Mouse (Mus musculus): ENCODE data around the gene Bag2. TPM values are rescaled to one million over a fixed set of nuclear protein-coding genes. Genes with fewer than 3 reads are reported as not detected.

The Bag2 gene
- polyA plus RNA-seq, 1 experiment, result 14.6 TPM

- Histone ChIP-seq H3K4me3 (ENCODE audit: low read depth, low read length) (peak overlapping the region; percentile 94), H3K27me3 (ENCODE audit: control insufficient read depth, insufficient read depth, low read length, poor library complexity, severe bottlenecking) (no peaks in the 10 kb centered on the region), H3K9me3 (replicated peaks; ENCODE audit: control insufficient read depth, insufficient read depth, low read length, poor library complexity, severe bottlenecking) (no peaks in the 10 kb centered on the region), H3K27ac (ENCODE audit: insufficient read depth, low read length) (no peak overlapping the region), H3K36me3 (ENCODE audit: control insufficient read depth, insufficient read depth, low read length, poor library complexity, severe bottlenecking) (peaks cover 31% of the 10 kb centered on the region), H3K9ac (ENCODE audit: low read depth, poor library complexity, severe bottlenecking) (peak overlapping the region; percentile 91), H3K4me1 (ENCODE audit: control insufficient read depth, insufficient read depth, low read length) (no peaks in the 10 kb centered on the region)
- no peak for TF ChIP-seq EP300 (IDR thresholded peaks at IDR 0.05; ENCODE audit: insufficient read depth, low read depth, low read length)
- no peak for TF ChIP-seq POLR2A (IDR thresholded peaks at IDR 0.05; ENCODE audit: insufficient read depth, low read length)
- TF ChIP-seq CTCF (IDR thresholded peaks at IDR 0.05; ENCODE audit: low read depth, low read length), result no peak
Observed at GRCm38 (mm10) chr1:33720231-33720630, 37.4 kb downstream of the Bag2 start.

GRCm38 (mm10) chr1:33719733-33720225 is 37.8 kb downstream of the Bag2 start, which contains the start of gene Rab23:
Gene Rab23, plus strand, starts transcription at chr1:33719887.
- peak within 1 kb of the TSS; percentile 94 for H3K4me3 ChIP-seq (ENCODE audit: low read depth, low read length)
- H3K36me3 ChIP-seq (ENCODE audit: control insufficient read depth, insufficient read depth, low read length, poor library complexity, severe bottlenecking), result peaks cover 26% of the 10 kb centered on the region
- no peaks in the 10 kb centered on the region for H3K4me1 ChIP-seq (ENCODE audit: control insufficient read depth, insufficient read depth, low read length)
- no peak for TF ChIP-seq CTCF (IDR thresholded peaks at IDR 0.05; ENCODE audit: low read depth, low read length)
- no peak for TF ChIP-seq POLR2A (IDR thresholded peaks at IDR 0.05; ENCODE audit: insufficient read depth, low read length)
- TF ChIP-seq EP300 (IDR thresholded peaks at IDR 0.05; ENCODE audit: insufficient read depth, low read depth, low read length), result no peak
- H3K9me3 ChIP-seq (replicated peaks; ENCODE audit: control insufficient read depth, insufficient read depth, low read length, poor library complexity, severe bottlenecking), result no peaks in the 10 kb centered on the region
- no peak within 1 kb of the TSS for H3K27ac ChIP-seq (ENCODE audit: insufficient read depth, low read length)
- H3K9ac ChIP-seq (ENCODE audit: low read depth, poor library complexity, severe bottlenecking), result peak within 1 kb of the TSS; percentile 91
- no peaks in the 10 kb centered on the region for H3K27me3 ChIP-seq (ENCODE audit: control insufficient read depth, insufficient read depth, low read length, poor library complexity, severe bottlenecking)

GRCm38 (mm10) chr1:33717636-33718035 is 40.0 kb downstream of the Bag2 start:
- no peak for TF ChIP-seq CTCF (IDR thresholded peaks at IDR 0.05; ENCODE audit: low read depth, low read length)
- no peak for TF ChIP-seq POLR2A (IDR thresholded peaks at IDR 0.05; ENCODE audit: insufficient read depth, low read length)
- TF ChIP-seq EP300 (IDR thresholded peaks at IDR 0.05; ENCODE audit: insufficient read depth, low read depth, low read length), result no peak
- Histone ChIP-seq H3K9me3 (replicated peaks; ENCODE audit: control insufficient read depth, insufficient read depth, low read length, poor library complexity, severe bottlenecking) (no peaks in the 10 kb centered on the region), H3K27ac (ENCODE audit: insufficient read depth, low read length) (no peak overlapping the region), H3K4me3 (ENCODE audit: low read depth, low read length) (no peak overlapping the region), H3K27me3 (ENCODE audit: control insufficient read depth, insufficient read depth, low read length, poor library complexity, severe bottlenecking) (no peaks in the 10 kb centered on the region), H3K4me1 (ENCODE audit: control insufficient read depth, insufficient read depth, low read length) (no peaks in the 10 kb centered on the region), H3K36me3 (ENCODE audit: control insufficient read depth, insufficient read depth, low read length, poor library complexity, severe bottlenecking) (peaks cover 10% of the 10 kb centered on the region), H3K9ac (ENCODE audit: low read depth, poor library complexity, severe bottlenecking) (no peak overlapping the region)

GRCm38 (mm10) chr1:33714796-33715195 is 42.8 kb downstream of the Bag2 start:
- H3K4me3 ChIP-seq (ENCODE audit: low read depth, low read length), result no peak overlapping the region
- H3K9ac ChIP-seq (ENCODE audit: low read depth, poor library complexity, severe bottlenecking), result no peak overlapping the region
- no peaks in the 10 kb centered on the region for H3K9me3 ChIP-seq (replicated peaks; ENCODE audit: control insufficient read depth, insufficient read depth, low read length, poor library complexity, severe bottlenecking)
- H3K36me3 ChIP-seq (ENCODE audit: control insufficient read depth, insufficient read depth, low read length, poor library complexity, severe bottlenecking), result no peaks in the 10 kb centered on the region
- no peak for TF ChIP-seq CTCF (IDR thresholded peaks at IDR 0.05; ENCODE audit: low read depth, low read length)
- no peak for TF ChIP-seq EP300 (IDR thresholded peaks at IDR 0.05; ENCODE audit: insufficient read depth, low read depth, low read length)
- TF ChIP-seq POLR2A (IDR thresholded peaks at IDR 0.05; ENCODE audit: insufficient read depth, low read length), result no peak
- no peaks in the 10 kb centered on the region for H3K27me3 ChIP-seq (ENCODE audit: control insufficient read depth, insufficient read depth, low read length, poor library complexity, severe bottlenecking)
- H3K4me1 ChIP-seq (ENCODE audit: control insufficient read depth, insufficient read depth, low read length), result no peaks in the 10 kb centered on the region
- H3K27ac ChIP-seq (ENCODE audit: insufficient read depth, low read length), result no peak overlapping the region

- Histone ChIP-seq H3K4me1 (ENCODE audit: control insufficient read depth, insufficient read depth, low read length) (no peaks in the 10 kb centered on the region), H3K27ac (ENCODE audit: insufficient read depth, low read length) (no peak overlapping the region), H3K27me3 (ENCODE audit: control insufficient read depth, insufficient read depth, low read length, poor library complexity, severe bottlenecking) (no peaks in the 10 kb centered on the region), H3K9ac (ENCODE audit: low read depth, poor library complexity, severe bottlenecking) (no peak overlapping the region), H3K9me3 (replicated peaks; ENCODE audit: control insufficient read depth, insufficient read depth, low read length, poor library complexity, severe bottlenecking) (no peaks in the 10 kb centered on the region), H3K36me3 (ENCODE audit: control insufficient read depth, insufficient read depth, low read length, poor library complexity, severe bottlenecking) (no peaks in the 10 kb centered on the region), H3K4me3 (ENCODE audit: low read depth, low read length) (no peak overlapping the region)
- TF ChIP-seq CTCF (IDR thresholded peaks at IDR 0.05; ENCODE audit: low read depth, low read length) (no peak), EP300 (IDR thresholded peaks at IDR 0.05; ENCODE audit: insufficient read depth, low read depth, low read length) (no peak), POLR2A (IDR thresholded peaks at IDR 0.05; ENCODE audit: insufficient read depth, low read length) (no peak)
Observed at GRCm38 (mm10) chr1:33712026-33712425, 45.6 kb downstream of the Bag2 start.

- TF ChIP-seq CTCF (IDR thresholded peaks at IDR 0.05; ENCODE audit: low read depth, low read length), result no peak
- no peak for TF ChIP-seq POLR2A (IDR thresholded peaks at IDR 0.05; ENCODE audit: insufficient read depth, low read length)
- no peak for TF ChIP-seq EP300 (IDR thresholded peaks at IDR 0.05; ENCODE audit: insufficient read depth, low read depth, low read length)
Observed at GRCm38 (mm10) chr1:33709615-33710014, 48.0 kb downstream of the Bag2 start.

More at GRCm38 (mm10) chr1:33709615-33710014, 48.0 kb downstream of the Bag2 start:
- no peaks in the 10 kb centered on the region for H3K27me3 ChIP-seq (ENCODE audit: control insufficient read depth, insufficient read depth, low read length, poor library complexity, severe bottlenecking)
- H3K27ac ChIP-seq (ENCODE audit: insufficient read depth, low read length), result no peak overlapping the region
- H3K4me3 ChIP-seq (ENCODE audit: low read depth, low read length), result no peak overlapping the region
- no peaks in the 10 kb centered on the region for H3K4me1 ChIP-seq (ENCODE audit: control insufficient read depth, insufficient read depth, low read length)
- no peaks in the 10 kb centered on the region for H3K9me3 ChIP-seq (replicated peaks; ENCODE audit: control insufficient read depth, insufficient read depth, low read length, poor library complexity, severe bottlenecking)
- H3K9ac ChIP-seq (ENCODE audit: low read depth, poor library complexity, severe bottlenecking), result no peak overlapping the region
- no peaks in the 10 kb centered on the region for H3K36me3 ChIP-seq (ENCODE audit: control insufficient read depth, insufficient read depth, low read length, poor library complexity, severe bottlenecking)
